Mouse (Mus musculus): ENCODE results near the gene Ttc6. TPM values are rescaled to one million over a fixed set of nuclear protein-coding genes. Genes with fewer than 3 reads are reported as not detected.

Gene Ttc6
- polyA plus RNA-seq, 1 experiment from 2014 or later: 0.08 TPM

DNA sequence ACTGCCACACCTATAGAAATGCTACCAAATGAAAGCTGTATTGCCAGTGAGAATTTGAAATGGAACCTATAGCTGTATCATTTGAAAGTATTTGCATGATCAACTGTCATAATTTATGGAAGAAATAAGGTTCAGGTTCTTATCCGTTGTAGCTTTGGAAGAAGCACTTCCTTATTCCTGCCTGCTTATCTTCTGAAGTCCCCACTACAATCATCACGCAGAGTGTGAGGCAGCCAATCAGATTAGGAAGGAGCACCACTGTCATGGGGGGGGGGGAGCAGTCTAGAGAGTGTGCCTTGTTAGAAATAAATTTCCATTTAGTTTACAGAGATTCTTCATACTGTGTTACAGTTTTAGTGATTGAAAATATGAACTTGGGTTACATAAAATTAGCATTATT lies 108.5 kb downstream of the Ttc6 start:
- no peaks in the 10 kb centered on the region for H3K36me3 ChIP-seq (replicated peaks; ENCODE audit: insufficient read depth, low read length)
- WGBS (ENCODE audit: insufficient replicate concordance): 57% methylated on average over 2 of the region's 2 CpGs
- no peak overlapping the region for H3K9ac ChIP-seq (replicated peaks)
- no peaks in the 10 kb centered on the region for H3K9me3 ChIP-seq (ENCODE audit: low read length)
- DNase-seq: no peak
- no peaks in the 10 kb centered on the region for H3K4me1 ChIP-seq (ENCODE audit: insufficient read depth)
- no peak for ATAC-seq
- no peak overlapping the region for H3K4me3 ChIP-seq (ENCODE audit: low read depth, low read length)
- H3K27ac ChIP-seq (ENCODE audit: low read depth): no peak overlapping the region
- no peak overlapping the region for H3K4me2 ChIP-seq (ENCODE audit: low read depth, low read length)
- no peaks in the 10 kb centered on the region for H3K27me3 ChIP-seq (ENCODE audit: insufficient read depth, low read length)
- no peak for TF ChIP-seq CTCF (IDR thresholded peaks at IDR 0.05; ENCODE audit: low read depth)
- TF ChIP-seq EP300 (IDR thresholded peaks at IDR 0.05; ENCODE audit: low read depth): no peak

DNA sequence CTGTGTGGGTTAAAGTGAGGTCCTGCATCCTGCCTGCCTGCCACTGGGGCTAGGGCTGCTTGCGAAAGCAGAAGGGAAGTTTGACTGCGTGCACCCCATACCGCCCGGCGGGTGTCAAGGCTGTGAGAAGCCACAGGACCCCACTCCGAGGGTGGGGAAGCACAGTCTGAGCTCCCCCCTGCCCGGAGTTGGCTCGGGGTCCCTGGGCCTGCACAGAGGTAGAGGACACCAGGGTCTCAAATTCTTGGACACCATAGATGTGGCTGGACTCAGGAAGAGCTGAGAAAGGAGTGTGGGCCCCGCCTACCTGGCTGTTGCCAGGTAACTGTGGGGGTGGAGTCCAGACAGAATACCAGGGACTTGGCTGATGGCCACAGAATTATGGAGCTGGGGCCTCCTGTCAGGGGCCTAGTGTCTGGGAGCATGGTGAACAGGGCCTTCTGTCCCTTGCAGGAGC lies 121.1 kb downstream of the Ttc6 start:
- ATAC-seq (no peak), DNase-seq (peak; percentile 15)

DNA sequence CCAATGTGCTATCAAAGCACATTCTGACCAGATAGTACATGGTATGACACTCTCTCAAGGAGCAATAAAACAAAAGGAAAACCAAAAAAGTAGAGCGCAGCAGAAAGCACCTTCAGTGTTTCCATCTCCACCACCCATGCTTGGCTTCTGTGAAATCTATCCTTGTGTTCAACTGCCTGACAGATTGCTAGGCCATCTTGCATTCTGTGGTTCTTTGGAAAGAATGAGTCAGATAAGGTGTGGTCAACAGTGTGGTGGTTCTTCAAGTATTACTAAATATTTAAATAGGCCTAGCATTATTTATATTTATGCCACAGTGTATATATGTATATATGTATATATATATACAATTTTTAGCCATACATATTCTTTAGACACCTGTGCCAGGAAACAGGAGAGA lies 146.1 kb downstream of the Ttc6 start:
- H3K4me2 ChIP-seq (ENCODE audit: low read depth, low read length): no peak overlapping the region
- H3K4me3 ChIP-seq (ENCODE audit: low read depth, low read length): no peak overlapping the region
- no peak overlapping the region for H3K27ac ChIP-seq (ENCODE audit: low read depth)
- ATAC-seq: no peak
- H3K27me3 ChIP-seq (ENCODE audit: insufficient read depth, low read length): no peaks in the 10 kb centered on the region
- H3K9ac ChIP-seq (replicated peaks): no peak overlapping the region
- WGBS (ENCODE audit: insufficient replicate concordance): 88% methylated on average over 1 of the region's 1 CpGs
- no peak for DNase-seq
- no peaks in the 10 kb centered on the region for H3K36me3 ChIP-seq (replicated peaks; ENCODE audit: insufficient read depth, low read length)
- no peaks in the 10 kb centered on the region for H3K9me3 ChIP-seq (ENCODE audit: low read length)
- TF ChIP-seq CTCF (IDR thresholded peaks at IDR 0.05; ENCODE audit: low read depth): no peak
- TF ChIP-seq EP300 (IDR thresholded peaks at IDR 0.05; ENCODE audit: low read depth): no peak
- H3K4me1 ChIP-seq (ENCODE audit: insufficient read depth): no peaks in the 10 kb centered on the region

More for the DNA sequence above, 121.1 kb downstream of the Ttc6 start:
- Histone ChIP-seq H3K4me3 (ENCODE audit: low read depth, low read length) (no peak overlapping the region), H3K9ac (replicated peaks) (no peak overlapping the region), H3K4me2 (ENCODE audit: low read depth, low read length) (no peak overlapping the region), H3K9me3 (ENCODE audit: low read length) (no peaks in the 10 kb centered on the region), H3K4me1 (ENCODE audit: insufficient read depth) (no peaks in the 10 kb centered on the region), H3K36me3 (replicated peaks; ENCODE audit: insufficient read depth, low read length) (no peaks in the 10 kb centered on the region), H3K27me3 (ENCODE audit: insufficient read depth, low read length) (no peaks in the 10 kb centered on the region), H3K27ac (ENCODE audit: low read depth) (no peak overlapping the region)
- WGBS (ENCODE audit: insufficient replicate concordance): 33% methylated on average over 9 of the region's 9 CpGs
- TF ChIP-seq EP300 (IDR thresholded peaks at IDR 0.05; ENCODE audit: low read depth): no peak
- no peak for TF ChIP-seq CTCF (IDR thresholded peaks at IDR 0.05; ENCODE audit: low read depth)

DNA sequence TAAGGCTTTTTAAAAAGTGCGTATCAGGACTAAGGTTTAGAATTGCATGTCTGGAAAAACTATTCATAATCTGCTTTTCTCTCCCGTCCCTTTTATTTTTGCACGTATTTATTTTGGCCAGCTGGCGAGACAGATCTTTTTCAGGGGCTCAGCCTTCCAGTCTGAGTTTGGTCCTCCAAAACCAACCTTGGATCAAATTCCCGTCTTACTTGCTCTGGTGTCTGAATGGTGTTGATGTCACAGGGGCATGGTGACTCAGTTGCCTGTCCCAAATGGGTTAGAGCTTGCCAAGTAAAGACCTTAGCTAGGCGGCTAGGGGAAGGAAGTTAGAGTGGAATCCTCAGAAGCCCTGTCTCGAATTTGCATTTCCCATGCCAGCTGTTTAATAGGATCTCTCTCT lies 200.8 kb downstream of the Ttc6 start:
- no peak overlapping the region for H3K4me2 ChIP-seq (ENCODE audit: low read depth, low read length)
- 68% methylated on average over 7 of the region's 7 CpGs for whole genome bisulfite sequencing (ENCODE audit: insufficient replicate concordance)

DNA sequence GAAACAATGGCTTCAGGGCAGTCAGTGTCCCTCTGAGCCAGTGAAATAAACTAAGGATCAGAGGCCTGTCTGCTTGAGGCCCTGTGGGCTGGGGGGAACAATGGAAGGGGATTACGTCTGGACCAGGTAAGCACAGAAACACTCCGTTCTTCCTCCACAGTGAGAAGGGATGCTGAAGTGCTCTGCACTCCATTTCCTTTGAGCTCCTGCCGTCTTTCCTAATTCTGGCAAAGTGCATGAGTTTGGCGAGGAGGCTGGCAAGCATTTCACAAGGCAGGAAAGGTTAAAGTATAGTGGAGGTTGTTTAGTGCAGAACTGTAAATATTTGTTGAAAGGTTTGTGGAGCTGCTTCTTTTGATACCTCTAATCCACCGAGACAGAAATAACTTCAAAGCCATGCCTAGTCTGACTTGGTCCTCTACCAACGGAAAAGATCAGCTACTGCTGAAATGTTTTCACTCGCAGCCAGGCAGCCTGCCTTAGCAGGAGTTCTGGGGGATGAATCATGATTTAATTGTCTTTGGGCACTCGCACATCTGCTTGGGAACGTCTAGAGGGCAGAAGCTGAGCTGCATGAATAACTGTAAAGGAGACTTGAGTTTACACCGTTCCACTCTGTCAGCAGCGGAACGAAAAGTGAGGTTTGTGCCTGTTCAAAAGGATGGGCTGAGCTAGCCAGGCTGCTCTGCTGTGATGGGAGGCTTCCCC lies 212.5 kb downstream of the Ttc6 start:
- DNase-seq (no peak), ATAC-seq (no peak)
- H3K27me3 ChIP-seq (ENCODE audit: insufficient read depth, low read length): no peaks in the 10 kb centered on the region
- 26% methylated on average over 12 of the region's 12 CpGs for WGBS (ENCODE audit: insufficient replicate concordance)
- no peak for TF ChIP-seq CTCF (IDR thresholded peaks at IDR 0.05; ENCODE audit: low read depth)
- TF ChIP-seq EP300 (IDR thresholded peaks at IDR 0.05; ENCODE audit: low read depth): no peak
- H3K9me3 ChIP-seq (ENCODE audit: low read length): no peaks in the 10 kb centered on the region
- no peak overlapping the region for H3K4me3 ChIP-seq (ENCODE audit: low read depth, low read length)
- no peaks in the 10 kb centered on the region for H3K36me3 ChIP-seq (replicated peaks; ENCODE audit: insufficient read depth, low read length)
- peak overlapping the region; percentile 38 for H3K4me2 ChIP-seq (ENCODE audit: low read depth, low read length)
- no peaks in the 10 kb centered on the region for H3K4me1 ChIP-seq (ENCODE audit: insufficient read depth)
- H3K9ac ChIP-seq (replicated peaks): no peak overlapping the region
- H3K27ac ChIP-seq (ENCODE audit: low read depth): no peak overlapping the region

More for the DNA sequence above, 200.8 kb downstream of the Ttc6 start:
- Histone ChIP-seq H3K27ac (ENCODE audit: low read depth) (no peak overlapping the region), H3K9ac (replicated peaks) (no peak overlapping the region), H3K36me3 (replicated peaks; ENCODE audit: insufficient read depth, low read length) (no peaks in the 10 kb centered on the region), H3K4me1 (ENCODE audit: insufficient read depth) (no peaks in the 10 kb centered on the region), H3K9me3 (ENCODE audit: low read length) (no peaks in the 10 kb centered on the region), H3K4me3 (ENCODE audit: low read depth, low read length) (no peak overlapping the region), H3K27me3 (ENCODE audit: insufficient read depth, low read length) (no peaks in the 10 kb centered on the region)
- ATAC-seq: no peak
- TF ChIP-seq EP300 (IDR thresholded peaks at IDR 0.05; ENCODE audit: low read depth): no peak
- no peak for TF ChIP-seq CTCF (IDR thresholded peaks at IDR 0.05; ENCODE audit: low read depth)
- DNase-seq: no peak

DNA sequence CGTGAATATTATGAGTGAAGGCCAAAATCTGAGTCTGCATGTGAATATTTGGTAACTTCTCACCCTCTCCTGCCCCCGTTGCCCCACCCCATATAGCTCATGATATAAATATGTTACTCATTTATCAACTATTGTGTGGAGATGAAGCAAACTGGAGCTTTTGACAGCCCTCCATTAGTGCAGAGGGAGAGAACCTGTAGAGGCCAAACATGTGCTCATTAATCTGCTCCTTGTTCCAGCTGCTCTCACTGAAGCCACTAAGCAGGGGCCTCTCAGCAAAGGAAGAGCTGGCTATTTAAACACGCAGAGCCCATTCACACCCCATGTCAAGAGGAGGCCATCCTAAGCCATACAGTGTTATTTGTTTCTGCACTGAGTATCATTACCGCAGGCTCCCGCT lies 218.0 kb downstream of the Ttc6 start:
- Histone ChIP-seq H3K4me2 (ENCODE audit: low read depth, low read length) (no peak overlapping the region), H3K9me3 (ENCODE audit: low read length) (no peaks in the 10 kb centered on the region), H3K27ac (ENCODE audit: low read depth) (no peak overlapping the region), H3K27me3 (ENCODE audit: insufficient read depth, low read length) (no peaks in the 10 kb centered on the region), H3K4me3 (ENCODE audit: low read depth, low read length) (no peak overlapping the region), H3K4me1 (ENCODE audit: insufficient read depth) (no peaks in the 10 kb centered on the region), H3K9ac (replicated peaks) (no peak overlapping the region), H3K36me3 (replicated peaks; ENCODE audit: insufficient read depth, low read length) (no peaks in the 10 kb centered on the region)
- no peak for ATAC-seq
- DNase-seq: no peak
- TF ChIP-seq CTCF (IDR thresholded peaks at IDR 0.05; ENCODE audit: low read depth) (no peak), EP300 (IDR thresholded peaks at IDR 0.05; ENCODE audit: low read depth) (no peak)
- WGBS (ENCODE audit: insufficient replicate concordance): 74% methylated on average over 5 of the region's 5 CpGs

Measured in liver, postnatal 0 days (tissue).